In the genomic region with DNA sequence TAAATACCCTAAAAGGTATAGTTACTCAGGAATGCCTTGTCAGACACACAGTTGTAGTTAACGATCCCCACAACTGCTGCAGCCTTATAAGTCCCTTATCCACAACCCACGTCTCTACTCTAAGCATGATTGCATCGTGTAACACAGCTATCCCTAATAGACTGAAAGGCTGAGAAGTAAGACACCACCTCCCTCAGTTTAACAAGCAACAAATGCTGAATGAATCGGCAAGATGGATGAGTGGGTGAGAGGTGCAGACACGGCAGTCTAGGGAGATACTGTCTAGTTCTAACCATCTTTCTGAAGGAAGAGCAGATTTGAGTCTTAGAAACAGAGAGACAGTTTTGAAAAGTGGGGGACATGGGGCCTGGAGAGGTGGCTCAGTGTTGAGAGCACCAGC, we compare ENCODE assay signal across 15 mouse cellular contexts. TPM values are rescaled to one million over a fixed set of nuclear protein-coding genes. Genes with fewer than 3 reads are reported as not detected.
A peak's percentile ranks its signal among the peaks of the same experiment; 100 is the strongest.
DNase-seq lines count a peak whose midpoint lies in the region; ATAC-seq and TF ChIP-seq lines count a peak whose summit lies in the region.
"Had no signal": no experiment of that assay in that cellular context is flagged by ENCODE, and none has a peak within 500 bp of the region (broad histone marks: within the 10 kb centered on the region; RNA-seq: fewer than 3 reads in every experiment).

No protein-coding gene starts in this region.

- no peak for TF ChIP-seq EP300 in lung, postnatal 0 days (IDR thresholded peaks at IDR 0.05)

- H3K36me3 ChIP-seq in lung, embryonic 14.5 days (ENCODE audit: insufficient read depth) = 0 out of 2 replicates have a peak, but pooled peaks cover 2% of the 10 kb centered on the region
- 0 out of 2 replicates have a peak, but pooled peaks cover 4% of the 10 kb centered on the region for H3K36me3 ChIP-seq in lung, postnatal 0 days (ENCODE audit: insufficient read depth, low read length)
- H3K36me3 ChIP-seq in embryonic facial prominence, embryonic 12.5 days = no peaks in the 10 kb centered on the region; the same call in 1 of the 2 replicates
- peaks cover 9% of the 10 kb centered on the region; the same call in 1 of the 2 replicates for H3K36me3 ChIP-seq in limb, embryonic 12.5 days

- H3K9me3 ChIP-seq in lung, embryonic 14.5 days (ENCODE audit: low read depth, low read length) = no peaks in the 10 kb centered on the region
- no peaks in the 10 kb centered on the region for H3K9me3 ChIP-seq in lung, postnatal 0 days (ENCODE audit: low read length)
- no peaks in the 10 kb centered on the region for H3K9me3 ChIP-seq in embryonic facial prominence, embryonic 12.5 days
- H3K9me3 ChIP-seq in limb, embryonic 12.5 days = no peaks in the 10 kb centered on the region
- H3K9me3 ChIP-seq: hindbrain, embryonic 15.5 days; liver, embryonic 12.5 days had no signal

- no peak overlapping the region for H3K9ac ChIP-seq in lung, embryonic 14.5 days
- H3K9ac ChIP-seq in lung, postnatal 0 days (replicated peaks; ENCODE audit: low read depth) = no peak overlapping the region
- no peak overlapping the region for H3K9ac ChIP-seq in embryonic facial prominence, embryonic 12.5 days
- H3K9ac ChIP-seq in limb, embryonic 12.5 days (replicated peaks) = no peak overlapping the region
- H3K9ac ChIP-seq: hindbrain, embryonic 15.5 days; liver, embryonic 12.5 days had no signal

- no peak for ATAC-seq in lung, embryonic 14.5 days (ENCODE audit: insufficient read depth)
- no peak for ATAC-seq in lung, postnatal 0 days
- ATAC-seq in embryonic facial prominence, embryonic 12.5 days (ENCODE audit: insufficient number of reproducible peaks, insufficient read depth, low FRiP score, low TSS enrichment) = no peak
- ATAC-seq in limb, embryonic 12.5 days (ENCODE audit: insufficient number of reproducible peaks, insufficient read depth, low FRiP score, low TSS enrichment, low read depth) = no peak
- ATAC-seq: liver, embryonic 12.5 days had no signal

- peak overlapping the region; percentile 50; the same call in 1 of the 2 replicates for H3K27ac ChIP-seq in lung, embryonic 14.5 days (ENCODE audit: low read depth)
- H3K27ac ChIP-seq in lung, postnatal 0 days (ENCODE audit: low read length) = no peak overlapping the region
- peak overlapping the region; percentile 76 for H3K27ac ChIP-seq in embryonic facial prominence, embryonic 12.5 days
- H3K27ac ChIP-seq in limb, embryonic 12.5 days = peak overlapping the region; percentile 81
- H3K27ac ChIP-seq: hindbrain, embryonic 15.5 days; liver, embryonic 12.5 days had no signal

- no peak overlapping the region for H3K4me2 ChIP-seq in lung, embryonic 14.5 days
- no peak overlapping the region for H3K4me2 ChIP-seq in lung, postnatal 0 days (replicated peaks; ENCODE audit: low read depth, low read length)
- H3K4me2 ChIP-seq in embryonic facial prominence, embryonic 12.5 days (replicated peaks) = no peak overlapping the region
- H3K4me2 ChIP-seq in limb, embryonic 12.5 days = no peak overlapping the region
- H3K4me2 ChIP-seq: hindbrain, embryonic 15.5 days; liver, embryonic 12.5 days; midbrain, embryonic 11.5 days had no signal

- 58% methylated on average over 5 of the region's 5 CpGs for WGBS in lung, embryonic 14.5 days
- 79% methylated on average over 5 of the region's 5 CpGs for WGBS in lung, postnatal 0 days
- WGBS in embryonic facial prominence, embryonic 12.5 days = 76% methylated on average over 5 of the region's 5 CpGs
- WGBS in limb, embryonic 12.5 days = 56% methylated on average over 5 of the region's 5 CpGs

- H3K4me1 ChIP-seq in lung, embryonic 14.5 days (ENCODE audit: insufficient read depth) = 0 out of 2 replicates have a peak, but pooled peaks cover 3% of the 10 kb centered on the region
- no peaks in the 10 kb centered on the region; the same call in 1 of the 2 replicates for H3K4me1 ChIP-seq in lung, postnatal 0 days (ENCODE audit: insufficient read depth, low read depth, low read length)
- H3K4me1 ChIP-seq in embryonic facial prominence, embryonic 12.5 days = peaks cover 27% of the 10 kb centered on the region
- H3K4me1 ChIP-seq in limb, embryonic 12.5 days (replicated peaks) = peaks cover 27% of the 10 kb centered on the region
- H3K4me1 ChIP-seq: liver, embryonic 12.5 days had no signal

- no peak for TF ChIP-seq CTCF in lung, embryonic 14.5 days (IDR thresholded peaks at IDR 0.05; ENCODE audit: low read depth)
- TF ChIP-seq CTCF in lung, postnatal 0 days (IDR thresholded peaks at IDR 0.05) = no peak

- H3K4me3 ChIP-seq in lung, embryonic 14.5 days (ENCODE audit: low read depth, low read length) = no peak overlapping the region
- no peak overlapping the region for H3K4me3 ChIP-seq in lung, postnatal 0 days (ENCODE audit: low read depth, low read length)
- no peak overlapping the region for H3K4me3 ChIP-seq in embryonic facial prominence, embryonic 12.5 days
- H3K4me3 ChIP-seq in limb, embryonic 12.5 days (replicated peaks) = no peak overlapping the region
- H3K4me3 ChIP-seq: hindbrain, embryonic 15.5 days; liver, embryonic 12.5 days had no signal

- no peaks in the 10 kb centered on the region for H3K27me3 ChIP-seq in lung, embryonic 14.5 days (ENCODE audit: insufficient read depth, low read length)
- no peaks in the 10 kb centered on the region for H3K27me3 ChIP-seq in lung, postnatal 0 days (replicated peaks; ENCODE audit: insufficient read depth, low read length)
- H3K27me3 ChIP-seq in embryonic facial prominence, embryonic 12.5 days = no peaks in the 10 kb centered on the region
- no peaks in the 10 kb centered on the region for H3K27me3 ChIP-seq in limb, embryonic 12.5 days
- H3K27me3 ChIP-seq: hindbrain, embryonic 15.5 days; liver, embryonic 12.5 days had no signal

- DNase-seq in lung, embryonic 14.5 days = no peak
- DNase-seq in lung, postnatal 0 days (ENCODE audit: low spot score) = no peak
- peak; percentile 68 for DNase-seq in brain, adult 2 months (ENCODE audit: low read depth, low spot score)
- no peak for DNase-seq in left cerebral cortex, postnatal 14 days (ENCODE audit: low spot score in 2 of 2)
- DNase-seq in heart, adult 8-10 months (ENCODE audit: low spot score) = no peak
- DNase-seq: adrenal gland, postnatal 10 days; cerebellum, adult 9-10 months; heart, postnatal 10 days; kidney, adult 9 months; thymus, postnatal 25 days had no signal

- intact Hi-C loops in left cerebral cortex, postnatal 14 days (cut with DNase I) = no loop called here

RNA-seq across cellular contexts. Expression of a gene that starts 7.2 kb away (rescaled TPM):
- 8.8 and 10.2 TPM in 2 replicates for polyA plus RNA-seq in lung, embryonic 14.5 days (2014; fragmentation: Nextera tagmentation; extraction: Ambion mirVana)
- polyA plus RNA-seq in lung, postnatal 0 days (2015; fragmentation: Nextera tagmentation; extraction: Ambion mirVana) = 4.2 and 5.0 TPM in 2 replicates
- polyA plus RNA-seq in embryonic facial prominence, embryonic 12.5 days (2016; fragmentation: Nextera tagmentation; extraction: Ambion mirVana) = 10.1 and 11.0 TPM in 2 replicates
- 10.9 and 11.1 TPM in 2 replicates for polyA plus RNA-seq in limb, embryonic 12.5 days (2016; fragmentation: Nextera tagmentation; extraction: Ambion mirVana)
- 10 to 100 TPM; 14.3 TPM for total RNA-seq in left cerebral cortex, postnatal 14 days (2021)
- total RNA-seq in heart, adult 8-10 months (2022) = 10 to 100 TPM in 2 of 4 experiments, 1 to 10 TPM in 2; 9.4 to 11.3 (median 10.3) TPM

RNA-seq across cellular contexts. Expression of a gene that starts 25.0 kb away (rescaled TPM):
- 37.6 and 42.7 TPM in 2 replicates for polyA plus RNA-seq in lung, embryonic 14.5 days (2014; fragmentation: Nextera tagmentation; extraction: Ambion mirVana)
- 54.9 and 68.2 TPM in 2 replicates for polyA plus RNA-seq in lung, postnatal 0 days (2015; fragmentation: Nextera tagmentation; extraction: Ambion mirVana)
- 43.8 and 45.1 TPM in 2 replicates for polyA plus RNA-seq in embryonic facial prominence, embryonic 12.5 days (2016; fragmentation: Nextera tagmentation; extraction: Ambion mirVana)
- polyA plus RNA-seq in limb, embryonic 12.5 days (2016; fragmentation: Nextera tagmentation; extraction: Ambion mirVana) = 58.6 and 62.8 TPM in 2 replicates
- 10 to 100 TPM; 35.2 to 35.5 TPM for total RNA-seq in left cerebral cortex, postnatal 14 days (2021)
- total RNA-seq in heart, adult 8-10 months (2022) = 10 to 100 TPM; 20.6 to 27.9 (median 22.9) TPM

RNA-seq across cellular contexts. Expression of a gene that starts 25.2 kb away (rescaled TPM):
- 0.93 and 1.1 TPM in 2 replicates for polyA plus RNA-seq in lung, embryonic 14.5 days (2014; fragmentation: Nextera tagmentation; extraction: Ambion mirVana)
- 2.6 and 2.7 TPM in 2 replicates for polyA plus RNA-seq in lung, postnatal 0 days (2015; fragmentation: Nextera tagmentation; extraction: Ambion mirVana)
- 0.78 and 1.1 TPM in 2 replicates for polyA plus RNA-seq in embryonic facial prominence, embryonic 12.5 days (2016; fragmentation: Nextera tagmentation; extraction: Ambion mirVana)
- polyA plus RNA-seq in limb, embryonic 12.5 days (2016; fragmentation: Nextera tagmentation; extraction: Ambion mirVana) = 0.97 and 1.1 TPM in 2 replicates
- 1 to 10 TPM; 1.4 to 1.5 TPM for total RNA-seq in left cerebral cortex, postnatal 14 days (2021)
- 1 to 10 TPM; 2.6 to 3.2 (median 2.6) TPM for total RNA-seq in heart, adult 8-10 months (2022)

RNA-seq across cellular contexts. Expression of a gene that starts 43.9 kb away (rescaled TPM):
- polyA plus RNA-seq in lung, embryonic 14.5 days (2014; fragmentation: Nextera tagmentation; extraction: Ambion mirVana) = 91.4 and 99.9 TPM in 2 replicates
- 58.7 and 64.9 TPM in 2 replicates for polyA plus RNA-seq in lung, postnatal 0 days (2015; fragmentation: Nextera tagmentation; extraction: Ambion mirVana)
- polyA plus RNA-seq in embryonic facial prominence, embryonic 12.5 days (2016; fragmentation: Nextera tagmentation; extraction: Ambion mirVana) = 79.0 and 88.2 TPM in 2 replicates
- 80.6 and 83.3 TPM in 2 replicates for polyA plus RNA-seq in limb, embryonic 12.5 days (2016; fragmentation: Nextera tagmentation; extraction: Ambion mirVana)
- 10 to 100 TPM; 63.5 to 65.0 TPM for total RNA-seq in left cerebral cortex, postnatal 14 days (2021)
- total RNA-seq in heart, adult 8-10 months (2022) = 10 to 100 TPM; 39.5 to 50.6 (median 45.2) TPM
